Mouse (Mus musculus) CD8-positive naive resting alpha-beta T cell, adult 57 days (primary cell): Measurements from ENCODE around the gene Olfr476. TPM values are rescaled to one million over a fixed set of nuclear protein-coding genes. Genes with fewer than 3 reads are reported as not detected.

Source experiments
- total RNA-seq: library from RNA; stranded (reverse); gene quantifications from one replicate; pipeline ENCODE4 v1.2.4, GENCODE M21; 2023

The Olfr476 gene
- total RNA-seq = not detected

DNA sequence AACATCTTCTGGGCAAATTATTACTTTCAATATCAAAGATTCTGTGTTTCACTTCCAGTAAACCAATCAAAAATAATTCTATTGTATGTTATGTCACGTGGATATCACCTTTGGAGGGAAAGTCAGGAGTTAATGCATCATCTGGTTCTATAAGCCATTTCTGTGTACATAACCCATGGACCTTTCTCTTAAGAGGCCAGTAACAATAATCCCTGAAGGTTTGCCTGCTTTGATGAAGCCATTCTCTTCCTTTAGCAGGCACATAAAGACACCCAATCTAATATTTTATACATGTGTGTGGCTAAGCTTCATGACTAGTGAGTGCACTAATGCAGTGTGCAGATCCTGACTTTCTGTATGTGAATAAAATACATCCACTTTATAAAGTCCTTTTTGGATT, at the start of gene Olfr476:
Gene Olfr476 (plus strand): TSS at position 301 of the 400 bp plus-strand sequence.

DNA sequence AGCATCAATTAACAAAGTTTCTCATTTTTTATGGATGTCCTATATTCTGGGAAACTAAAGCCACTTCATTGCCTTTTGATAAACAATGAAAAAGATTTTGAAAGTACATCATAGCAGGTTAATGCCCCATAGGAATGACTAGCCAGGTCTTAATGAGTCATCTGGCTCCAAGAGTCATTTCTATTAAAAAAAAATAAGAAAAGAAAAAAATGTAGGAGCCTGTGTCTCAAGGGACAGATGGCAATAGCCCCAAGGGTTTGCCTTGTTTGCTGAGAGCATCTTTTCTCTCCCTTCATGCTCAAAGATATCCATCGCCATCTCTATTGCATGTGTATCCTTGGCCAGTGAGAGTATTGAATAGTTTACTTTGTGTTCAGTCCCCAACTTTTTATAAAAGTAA, 34.5 kb upstream of the Olfr476 start, which contains the start of gene Olfr473:
Gene Olfr473 (plus strand): TSS at position 301 of the 400 bp plus-strand sequence.

DNA sequence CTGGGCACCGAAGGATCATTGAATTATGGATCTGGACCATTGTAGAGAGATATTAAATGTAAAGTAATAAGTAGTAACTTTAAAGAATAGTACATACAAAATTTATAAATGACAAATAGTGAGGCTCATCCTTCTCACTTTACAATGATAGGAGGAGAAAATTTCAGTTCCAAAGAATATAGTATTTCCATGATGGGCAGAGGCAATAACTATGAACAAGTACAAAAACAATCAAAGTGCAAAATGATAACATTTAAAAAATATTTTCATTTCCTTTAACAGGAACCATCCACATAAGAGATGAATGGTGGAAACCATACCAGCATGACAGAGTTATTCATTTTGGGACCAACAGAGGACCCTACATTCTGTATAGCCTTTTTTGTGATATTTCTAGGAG, 10.3 kb upstream of the Olfr476 start, which contains the start of gene Olfr474:
Gene Olfr474 (plus strand): TSS at position 301 of the 400 bp plus-strand sequence.

DNA sequence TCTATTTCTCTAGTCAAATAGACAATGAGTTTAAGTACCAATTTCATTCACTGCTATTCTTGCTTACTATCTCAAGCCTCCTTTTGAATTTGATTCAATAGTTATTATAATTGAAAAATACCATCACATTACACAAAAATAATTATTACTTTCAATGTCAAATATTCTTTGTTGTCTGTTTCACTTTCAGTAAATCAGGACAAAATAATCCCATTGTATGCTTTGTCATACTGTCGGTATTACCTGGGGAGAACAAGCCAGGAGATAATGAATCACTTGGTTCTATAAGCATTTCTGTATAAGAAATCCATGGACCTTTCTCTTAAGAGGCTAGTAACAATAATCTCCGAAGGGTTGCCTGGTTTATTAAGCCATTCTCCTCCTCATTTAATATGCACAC, 21.8 kb downstream of the Olfr476 start, which contains the start of gene Olfr477:
Gene Olfr477 (plus strand): TSS at position 301 of the 400 bp plus-strand sequence.

Other genes with a start within 250 kb of the Olfr476 start
- gene Cyb5r2, start 206.8 kb upstream of the Olfr476 start, total RNA-seq = not detected
- not detected for gene Ovch2, start 163.6 kb upstream of the Olfr476 start, total RNA-seq
- gene Olfr467, start 152.5 kb upstream of the Olfr476 start, total RNA-seq = not detected
- gene Olfr469, start 139.3 kb upstream of the Olfr476 start, total RNA-seq = not detected
- gene Olfr470, start 117.3 kb upstream of the Olfr476 start, total RNA-seq = not detected
- 0.18 TPM for gene Olfr472, start 66.9 kb upstream of the Olfr476 start, total RNA-seq
- gene Olfr473, start 34.4 kb upstream of the Olfr476 start, total RNA-seq = not detected
- gene Olfr474, start 10.2 kb upstream of the Olfr476 start, total RNA-seq = not detected
- 0.18 TPM for gene Olfr477, start 21.9 kb downstream of the Olfr476 start, total RNA-seq
- gene Olfr478, start 69.2 kb downstream of the Olfr476 start, total RNA-seq = not detected
- not detected for gene Olfr479, start 85.9 kb downstream of the Olfr476 start, total RNA-seq
- gene Olfr480, start 102.5 kb downstream of the Olfr476 start, total RNA-seq = not detected
- gene Olfr481, start 115.1 kb downstream of the Olfr476 start, total RNA-seq = not detected
- gene Olfr482, start 132.8 kb downstream of the Olfr476 start, total RNA-seq = 1.3 TPM
- not detected for gene Olfr483, start 136.0 kb downstream of the Olfr476 start, total RNA-seq
- gene Olfr484, start 162.6 kb downstream of the Olfr476 start, total RNA-seq = not detected
- gene Olfr485, start 195.1 kb downstream of the Olfr476 start, total RNA-seq = not detected
- not detected for gene Olfr486, start 207.9 kb downstream of the Olfr476 start, total RNA-seq
- not detected for gene Olfr487, start 249.8 kb downstream of the Olfr476 start, total RNA-seq